Mouse (Mus musculus): ENCODE measurements around the gene Tmem230. TPM values are rescaled to one million over a fixed set of nuclear protein-coding genes. Genes with fewer than 3 reads are reported as not detected.
"Not testable (repeated sequence)": the region's sequence is repeated elsewhere in the genome, so short reads cannot be mapped to it uniquely, and the experiment has no call there.

The Tmem230 gene
- polyA plus RNA-seq, 1 experiment from 2014 or later: 40.3 TPM

GRCm38 (mm10) chr2:132264266-132264710 lies 16.7 kb upstream of the Tmem230 start:
- DNase-seq (ENCODE audit: low spot score): no peak
- Histone ChIP-seq H3K27me3 (ENCODE audit: low read depth, poor library complexity, severe bottlenecking) (no peaks in the 10 kb centered on the region), H3K4me1 (peaks cover 22% of the 10 kb centered on the region), H3K9me3 (replicated peaks) (no peaks in the 10 kb centered on the region), H3K36me3 (no peaks in the 10 kb centered on the region), H3K4me3 (peak overlapping the region; percentile 92), H3K27ac (replicated peaks) (peak overlapping the region; percentile 93)
- 18% methylated on average over 6 of the region's 6 CpGs for WGBS

- Histone ChIP-seq H3K27me3 (ENCODE audit: low read depth, poor library complexity, severe bottlenecking) (no peaks in the 10 kb centered on the region), H3K27ac (replicated peaks) (peak overlapping the region; percentile 93), H3K4me3 (peak overlapping the region; percentile 92), H3K9me3 (replicated peaks) (no peaks in the 10 kb centered on the region), H3K36me3 (no peaks in the 10 kb centered on the region), H3K4me1 (peaks cover 22% of the 10 kb centered on the region)
- under 1% methylated on average over 47 of the region's 47 CpGs for WGBS
- peak; percentile 51 for DNase-seq (ENCODE audit: low spot score)
Measured at GRCm38 (mm10) chr2:132263421-132264265, 16.0 kb upstream of the Tmem230 start.

- WGBS: under 1% methylated on average over 49 of the region's 49 CpGs
Measured at GRCm38 (mm10) chr2:132262879-132263398, 15.3 kb upstream of the Tmem230 start, which contains the start of gene Cds2. Cds2 (plus strand) TSS chr2:132263148.

GRCm38 (mm10) chr2:132262175-132262574 lies 14.6 kb upstream of the Tmem230 start:
- Histone ChIP-seq H3K4me3 (no peak overlapping the region), H3K27me3 (ENCODE audit: low read depth, poor library complexity, severe bottlenecking) (no peaks in the 10 kb centered on the region), H3K27ac (replicated peaks) (no peak overlapping the region), H3K9me3 (replicated peaks) (no peaks in the 10 kb centered on the region), H3K4me1 (peaks cover 22% of the 10 kb centered on the region), H3K36me3 (no peaks in the 10 kb centered on the region)
- 76% methylated on average over 6 of the region's 6 CpGs for WGBS
- DNase-seq (ENCODE audit: low spot score): no peak

More at GRCm38 (mm10) chr2:132262879-132263398, 15.3 kb upstream of the Tmem230 start, which contains the start of gene Cds2:
- no peaks in the 10 kb centered on the region for H3K9me3 ChIP-seq (replicated peaks)
- peak; percentile 99 for DNase-seq (ENCODE audit: low spot score)
- peak within 1 kb of the TSS; percentile 92 for H3K4me3 ChIP-seq
- H3K36me3 ChIP-seq: no peaks in the 10 kb centered on the region
- no peaks in the 10 kb centered on the region for H3K27me3 ChIP-seq (ENCODE audit: low read depth, poor library complexity, severe bottlenecking)
- H3K27ac ChIP-seq (replicated peaks): peak within 1 kb of the TSS; percentile 93
- H3K4me1 ChIP-seq: peaks cover 22% of the 10 kb centered on the region

GRCm38 (mm10) chr2:132260601-132261000 lies 13.0 kb upstream of the Tmem230 start:
- no peaks in the 10 kb centered on the region for H3K36me3 ChIP-seq
- 95% methylated on average over 3 of the region's 3 CpGs for WGBS
- no peak overlapping the region for H3K4me3 ChIP-seq
- H3K9me3 ChIP-seq (replicated peaks): no peaks in the 10 kb centered on the region
- H3K4me1 ChIP-seq: peaks cover 22% of the 10 kb centered on the region
- H3K27me3 ChIP-seq (ENCODE audit: low read depth, poor library complexity, severe bottlenecking): no peaks in the 10 kb centered on the region
- no peak overlapping the region for H3K27ac ChIP-seq (replicated peaks)
- DNase-seq (ENCODE audit: low spot score): no peak

GRCm38 (mm10) chr2:132257350-132258068 lies 9.9 kb upstream of the Tmem230 start:
- no peaks in the 10 kb centered on the region for H3K9me3 ChIP-seq (replicated peaks)
- H3K4me3 ChIP-seq: no peak overlapping the region
- WGBS: 90% methylated on average over 6 of the region's 6 CpGs
- no peaks in the 10 kb centered on the region for H3K36me3 ChIP-seq
- peaks cover 14% of the 10 kb centered on the region for H3K4me1 ChIP-seq
- H3K27me3 ChIP-seq (ENCODE audit: low read depth, poor library complexity, severe bottlenecking): no peaks in the 10 kb centered on the region
- DNase-seq (ENCODE audit: low spot score): no peak
- no peak overlapping the region for H3K27ac ChIP-seq (replicated peaks)

GRCm38 (mm10) chr2:132253603-132254002 lies 6.0 kb upstream of the Tmem230 start:
- Histone ChIP-seq H3K4me1 (peaks cover 45% of the 10 kb centered on the region), H3K9me3 (replicated peaks) (no peaks in the 10 kb centered on the region), H3K27me3 (ENCODE audit: low read depth, poor library complexity, severe bottlenecking) (no peaks in the 10 kb centered on the region), H3K27ac (replicated peaks) (peak overlapping the region; percentile 91), H3K4me3 (peak overlapping the region; percentile 72), H3K36me3 (peaks cover 27% of the 10 kb centered on the region)
- 4% methylated on average over 7 of the region's 7 CpGs for WGBS
- DNase-seq (ENCODE audit: low spot score): no peak

- DNase-seq (ENCODE audit: low spot score): peak; percentile 97
- no peaks in the 10 kb centered on the region for H3K9me3 ChIP-seq (replicated peaks)
- WGBS: under 1% methylated on average over 79 of the region's 79 CpGs
- peaks cover 35% of the 10 kb centered on the region for H3K36me3 ChIP-seq
- peaks cover 53% of the 10 kb centered on the region for H3K4me1 ChIP-seq
- H3K4me3 ChIP-seq: peak within 1 kb of the TSS; percentile 72
- no peaks in the 10 kb centered on the region for H3K27me3 ChIP-seq (ENCODE audit: low read depth, poor library complexity, severe bottlenecking)
- H3K27ac ChIP-seq (replicated peaks): peak within 1 kb of the TSS; percentile 91
Measured at GRCm38 (mm10) chr2:132252542-132253528, 5.2 kb upstream of the Tmem230 start, which contains the start of gene Pcna. Pcna (minus strand) TSS chr2:132253314.

- Histone ChIP-seq H3K36me3 (peaks cover 36% of the 10 kb centered on the region), H3K27me3 (ENCODE audit: low read depth, poor library complexity, severe bottlenecking) (no peaks in the 10 kb centered on the region), H3K4me3 (peak overlapping the region; percentile 72), H3K9me3 (replicated peaks) (no peaks in the 10 kb centered on the region), H3K4me1 (peaks cover 59% of the 10 kb centered on the region), H3K27ac (replicated peaks) (peak overlapping the region; percentile 91)
- WGBS: 12% methylated on average over 8 of the region's 8 CpGs
- no peak for DNase-seq (ENCODE audit: low spot score)
Measured at GRCm38 (mm10) chr2:132251911-132252310, 4.3 kb upstream of the Tmem230 start.

- H3K27me3 ChIP-seq (ENCODE audit: low read depth, poor library complexity, severe bottlenecking): no peaks in the 10 kb centered on the region
- H3K4me1 ChIP-seq: peaks cover 19% of the 10 kb centered on the region
- peaks cover 53% of the 10 kb centered on the region for H3K36me3 ChIP-seq
- WGBS: 97% methylated on average over 3 of the region's 3 CpGs
- DNase-seq (ENCODE audit: low spot score): no peak
- no peak overlapping the region for H3K4me3 ChIP-seq
- no peaks in the 10 kb centered on the region for H3K9me3 ChIP-seq (replicated peaks)
- no peak overlapping the region for H3K27ac ChIP-seq (replicated peaks)
Measured at GRCm38 (mm10) chr2:132243370-132243769, 4.2 kb downstream of the Tmem230 start.

GRCm38 (mm10) chr2:132240457-132240856 lies 7.2 kb downstream of the Tmem230 start:
- H3K9me3 ChIP-seq (replicated peaks); H3K4me1 ChIP-seq; H3K4me3 ChIP-seq; H3K27me3 ChIP-seq (ENCODE audit: low read depth, poor library complexity, severe bottlenecking); H3K27ac ChIP-seq (replicated peaks): not testable (repeated sequence)
- WGBS: 40% methylated on average over 10 of the region's 10 CpGs
- H3K36me3 ChIP-seq: peaks cover 39% of the 10 kb centered on the region
- peak; percentile 43 for DNase-seq (ENCODE audit: low spot score)

GRCm38 (mm10) chr2:132239434-132239833 lies 8.2 kb downstream of the Tmem230 start:
- WGBS: 91% methylated on average over 3 of the region's 3 CpGs

More at GRCm38 (mm10) chr2:132239434-132239833, 8.2 kb downstream of the Tmem230 start:
- not testable (repeated sequence) for DNase-seq (ENCODE audit: low spot score); H3K4me3 ChIP-seq; H3K27ac ChIP-seq (replicated peaks); H3K9me3 ChIP-seq (replicated peaks); H3K4me1 ChIP-seq; H3K27me3 ChIP-seq (ENCODE audit: low read depth, poor library complexity, severe bottlenecking)
- peaks cover 30% of the 10 kb centered on the region for H3K36me3 ChIP-seq
